Mouse (Mus musculus) left cerebral cortex, adult 18-20 months (tissue): ENCODE results near the gene Rab8a. TPM values are rescaled to one million over a fixed set of nuclear protein-coding genes. Genes with fewer than 3 reads are reported as not detected.

Source experiments
- DNase-seq, 2 experiments: peaks; one replicate each; pipeline ENCODE4 v3.0.0; 2021 to 2022; ENCODE audit warnings: low spot score in 2 of 2, mixed read lengths in 1 of 2
- total RNA-seq, 2 experiments: library from RNA; stranded (reverse); gene quantifications; 2 replicates each; pipeline ENCODE4 v1.2.3; 2021

Rab8a gene
- total RNA-seq, 2 experiments from 2014 or later = 27.8 to 39.9 TPM

DNA sequence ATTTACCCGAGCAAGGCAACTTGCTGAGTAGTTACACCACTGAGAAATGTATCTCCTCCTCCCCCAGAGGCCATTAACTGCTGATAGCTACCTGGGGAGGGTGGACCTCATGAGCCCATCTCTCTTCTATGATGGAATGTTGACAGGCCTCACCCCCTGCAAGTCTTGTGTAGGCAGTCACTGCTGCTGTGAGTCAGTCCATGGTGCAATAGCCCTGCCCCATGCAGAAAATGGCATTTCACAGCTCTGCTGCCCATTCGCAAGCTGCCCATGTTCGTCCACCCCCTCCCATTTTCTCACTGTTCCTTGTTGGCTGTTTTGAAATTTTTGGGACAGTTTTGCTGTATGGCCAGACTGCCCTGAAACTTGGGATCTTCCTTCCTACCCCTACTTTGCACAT, 15.5 kb upstream of the Rab8a start:
- no peak for DNase-seq

DNA sequence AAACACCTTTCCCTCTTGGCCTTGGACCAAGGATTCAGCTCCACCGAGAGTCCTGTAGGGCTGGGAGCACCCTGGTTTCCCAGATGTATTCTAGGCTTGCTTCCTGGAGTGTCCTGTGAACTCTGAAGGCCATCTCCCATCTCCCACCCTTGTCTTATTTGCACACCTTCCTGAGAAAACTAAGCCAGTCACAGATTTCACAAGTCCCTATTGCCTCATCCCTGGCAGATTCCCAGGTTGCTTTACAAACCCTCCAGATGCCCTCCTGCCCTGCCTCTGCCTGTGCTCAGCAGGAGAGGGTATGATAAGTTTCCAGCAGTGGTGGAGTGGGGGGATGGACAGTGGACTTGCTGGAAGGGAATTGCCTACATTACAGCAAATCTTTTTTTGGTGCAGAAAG, 14.9 kb upstream of the Rab8a start:
- DNase-seq = no peak

DNA sequence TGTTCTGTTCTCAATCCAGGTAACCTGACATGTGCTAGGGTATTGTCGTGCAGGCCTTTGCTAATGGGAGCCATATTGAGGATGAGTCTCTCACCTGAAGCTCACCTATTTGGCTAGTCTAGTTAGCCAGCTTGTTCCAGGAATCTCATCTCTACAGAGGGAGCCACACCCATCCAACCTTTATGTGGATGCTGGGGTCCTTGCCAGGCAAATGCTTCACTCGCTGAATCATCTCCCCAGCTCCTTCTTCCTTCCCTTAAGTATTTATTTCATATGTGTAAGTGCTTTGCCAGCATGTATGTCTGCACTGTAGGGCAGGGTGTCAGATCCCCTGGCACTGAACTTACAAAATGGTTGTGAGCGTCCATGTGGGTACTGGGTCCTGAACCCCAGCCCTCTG, 14.4 kb upstream of the Rab8a start:
- no peak for DNase-seq

DNA sequence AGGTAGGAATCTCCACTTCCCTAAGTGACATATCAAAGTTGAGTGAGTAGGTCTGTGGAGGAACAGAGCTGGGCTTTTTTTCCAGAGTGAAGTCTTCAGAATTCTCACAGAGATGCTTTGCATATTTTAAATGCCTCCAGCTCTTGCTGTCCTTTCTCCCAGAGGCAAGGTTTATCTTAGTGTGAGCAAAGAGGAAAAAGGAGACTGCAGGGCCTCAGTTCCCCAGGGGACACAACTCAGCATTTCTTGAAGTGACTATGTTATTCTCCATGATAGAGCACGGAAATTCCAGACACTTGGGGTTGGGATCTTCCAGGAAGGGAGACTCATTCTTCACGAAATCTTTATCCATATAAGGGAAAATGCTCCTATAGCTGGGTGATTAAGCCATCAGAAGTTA, 13.7 kb upstream of the Rab8a start:
- no peak for DNase-seq

DNA sequence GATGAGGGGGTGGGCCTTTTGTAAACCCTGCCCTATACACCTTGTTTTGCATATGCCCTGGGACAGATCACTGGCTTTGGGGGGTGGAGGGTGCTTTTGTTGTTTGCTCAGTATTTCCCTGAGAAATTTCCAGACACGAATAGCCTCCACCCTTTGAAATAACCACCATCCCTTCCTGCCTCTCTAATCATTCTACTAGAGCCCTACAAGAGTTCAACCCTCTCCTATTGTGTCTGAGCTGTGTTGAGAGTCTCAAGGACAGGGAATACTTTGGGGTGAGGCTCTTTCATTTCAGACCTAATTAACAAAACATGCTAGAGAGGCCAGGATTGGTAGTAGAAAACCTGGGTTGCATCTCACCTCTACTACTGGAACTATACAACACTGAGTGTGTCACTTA, 11.9 kb upstream of the Rab8a start:
- DNase-seq = no peak

DNA sequence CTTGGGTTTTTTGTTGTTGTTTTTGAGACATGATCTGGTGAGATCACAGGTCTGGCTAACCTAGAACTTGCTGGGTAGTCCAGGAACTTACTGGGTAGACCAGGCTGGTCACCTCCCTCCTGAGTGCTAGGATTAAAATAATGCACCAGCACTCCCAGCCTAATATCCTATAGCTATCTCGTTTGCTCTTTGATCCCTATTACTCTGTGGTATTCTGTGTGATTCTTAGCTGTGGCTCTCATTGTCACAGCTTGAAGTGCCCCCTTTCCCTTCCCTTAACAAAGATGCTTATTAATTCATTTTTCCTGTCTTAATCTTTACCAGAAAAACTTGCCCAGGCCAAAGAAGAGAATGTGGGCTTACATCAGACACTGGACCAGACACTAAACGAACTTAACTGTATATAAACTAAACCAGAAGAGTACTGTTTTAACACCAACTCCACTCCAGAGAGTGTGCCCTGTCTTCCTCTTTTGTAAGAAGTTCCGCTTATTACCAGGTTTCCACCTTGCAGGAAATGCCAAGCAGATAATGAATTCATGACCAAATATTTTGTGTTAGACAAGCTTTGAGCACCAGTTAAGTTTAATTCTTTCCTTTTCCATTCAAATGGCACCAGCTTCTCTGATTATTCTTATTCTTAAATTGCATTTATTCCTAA, 9.5 kb upstream of the Rab8a start:
- no peak for DNase-seq

DNA sequence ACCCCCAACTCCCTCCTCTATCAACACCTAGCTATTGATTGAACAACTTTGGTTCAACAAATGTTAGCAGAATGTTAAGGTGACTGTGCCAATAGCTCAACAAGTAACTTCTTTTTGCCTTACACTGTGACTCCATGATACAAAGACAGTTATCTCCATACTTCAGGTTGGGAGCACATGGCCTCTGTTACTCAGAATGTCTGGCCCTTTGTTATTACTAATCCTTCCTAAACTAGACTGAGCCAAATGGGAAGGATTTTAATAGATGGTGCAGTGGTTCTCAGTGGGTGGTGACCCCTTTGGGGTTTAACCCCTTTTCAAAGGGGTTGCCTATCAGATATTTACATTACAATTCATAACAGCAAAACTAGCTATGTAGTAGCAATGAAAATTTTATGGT, 7.6 kb upstream of the Rab8a start:
- DNase-seq = no peak

DNA sequence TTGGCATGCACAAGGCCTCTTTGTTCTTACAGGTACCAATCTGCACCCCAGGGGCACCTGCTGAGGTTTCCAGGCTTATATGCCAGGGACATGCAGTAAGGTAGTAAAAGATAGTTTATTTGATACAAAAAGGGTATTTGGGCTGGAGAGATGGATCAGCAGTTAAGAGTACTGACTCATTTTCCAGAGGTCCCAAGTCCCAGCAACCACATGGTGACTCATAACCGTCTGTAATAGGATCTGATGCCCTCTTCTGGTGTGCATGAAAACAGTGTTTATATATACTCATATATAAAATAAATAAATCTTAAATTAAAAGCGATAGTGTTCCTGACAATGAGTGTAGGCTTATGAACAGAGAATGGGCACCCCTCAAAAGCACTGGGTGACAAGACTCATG, 2.9 kb upstream of the Rab8a start:
- DNase-seq = no peak

DNA sequence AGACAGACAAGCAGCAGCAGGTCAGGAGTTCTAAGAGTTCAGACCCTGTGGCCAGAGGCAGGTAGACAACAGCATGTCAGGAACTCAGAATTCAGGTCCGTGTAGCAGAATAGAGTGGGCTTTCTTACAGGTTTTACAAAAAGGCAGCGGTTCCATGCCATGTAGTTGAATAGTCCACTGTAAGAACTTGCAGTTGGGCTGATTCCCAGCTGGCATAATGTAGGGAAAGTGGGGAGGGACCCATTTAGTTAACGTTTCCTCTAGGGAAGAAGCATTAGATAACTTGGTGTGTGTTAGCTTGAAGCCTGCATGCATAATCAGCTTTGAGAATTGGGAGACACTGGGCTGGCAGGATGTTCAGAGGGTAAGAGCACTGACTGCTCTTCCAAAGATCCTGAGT, 2.3 kb upstream of the Rab8a start:
- DNase-seq = no peak

DNA sequence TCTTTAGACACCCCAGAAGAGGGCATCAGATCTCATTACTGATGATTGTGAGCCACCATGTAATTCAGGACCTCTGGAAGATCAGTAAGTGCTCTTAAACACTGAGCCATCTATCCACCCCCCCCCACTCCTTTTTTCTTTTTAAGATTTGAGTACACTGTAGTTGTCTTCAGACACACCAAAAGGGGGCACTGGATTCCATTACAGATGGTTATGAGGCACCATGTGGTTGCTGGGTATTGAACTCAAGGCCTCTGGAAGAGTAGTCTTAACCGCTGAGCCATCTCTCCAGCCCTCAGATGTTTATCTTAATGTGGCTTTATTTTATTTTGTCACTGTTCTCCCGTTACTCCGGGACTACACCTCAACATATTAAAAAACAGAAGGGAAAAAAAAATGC, 993 bp upstream of the Rab8a start:
- DNase-seq = no peak

DNA sequence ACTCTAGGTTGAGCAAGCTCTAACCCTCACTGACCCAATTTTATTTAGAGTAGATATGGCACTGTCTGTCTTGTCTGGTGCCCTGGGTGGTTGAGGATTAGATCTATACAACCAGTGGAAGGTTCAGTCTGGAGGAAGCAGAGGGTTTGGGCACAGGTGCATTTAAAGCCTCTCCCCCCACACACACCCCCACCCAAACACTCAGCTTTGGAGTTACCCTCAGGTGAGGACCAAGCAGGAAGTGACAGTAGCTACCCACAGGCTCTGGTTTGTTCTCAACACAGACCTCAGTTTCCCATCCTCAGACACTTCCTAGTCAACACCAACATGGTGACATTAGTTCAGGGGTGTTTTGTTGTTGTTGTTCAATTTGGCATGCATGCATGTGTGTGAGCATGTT, 1.8 kb downstream of the Rab8a start:
- DNase-seq = no peak

DNA sequence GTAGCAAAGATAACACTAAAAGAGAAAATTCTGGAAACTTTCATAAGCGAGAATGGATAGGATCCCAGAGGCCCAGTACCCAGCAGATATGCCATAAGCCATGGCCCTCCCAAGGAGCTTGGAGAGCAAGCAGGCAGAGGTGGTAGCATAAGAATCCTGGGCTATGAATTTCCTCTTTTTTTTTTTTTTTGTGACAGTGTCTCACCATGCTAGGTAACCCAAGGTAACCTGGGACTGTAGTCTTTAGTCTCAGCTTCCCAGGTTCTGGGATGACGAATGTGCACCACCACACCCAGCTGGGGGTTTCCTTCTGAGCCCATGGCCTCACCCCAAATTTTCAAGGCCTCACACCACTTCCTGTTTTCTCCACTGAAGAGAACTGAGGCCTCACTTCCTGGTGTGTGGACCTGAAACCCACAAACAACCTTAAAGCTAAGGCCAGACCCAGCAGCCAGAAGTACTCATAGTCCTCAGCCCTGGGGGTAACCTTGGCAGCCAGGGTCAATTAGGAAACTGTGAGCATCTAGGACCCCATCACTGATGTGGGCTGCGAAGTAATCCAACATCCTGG, 8.2 kb downstream of the Rab8a start:
- DNase-seq = no peak

DNA sequence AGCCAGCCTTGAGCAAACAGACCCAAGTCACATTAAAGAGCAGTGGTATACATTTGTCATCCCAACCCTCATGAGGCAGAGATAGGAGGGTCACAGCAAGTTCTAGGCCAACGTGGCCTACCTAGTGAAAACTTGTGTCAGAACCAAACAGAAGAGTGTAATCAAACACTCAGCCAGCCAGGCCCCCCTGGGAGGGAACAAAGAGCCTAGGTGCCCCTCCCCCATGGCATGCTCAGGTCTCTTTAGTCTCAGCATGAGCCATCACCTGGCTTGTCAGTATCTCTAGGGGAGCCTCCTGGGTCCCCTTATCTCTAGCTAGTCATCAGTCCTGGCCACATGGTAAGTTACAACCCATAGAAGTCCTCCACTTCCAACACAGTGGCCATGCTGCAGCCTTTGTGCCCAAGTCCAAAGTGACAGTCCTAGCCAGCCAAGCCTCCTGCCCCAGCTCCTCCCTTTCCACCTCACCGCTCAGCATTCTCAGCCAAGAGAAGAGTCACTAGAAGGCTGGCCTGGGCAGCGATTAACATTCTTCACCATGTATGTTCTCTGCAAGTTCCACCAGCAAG, 8.8 kb downstream of the Rab8a start:
- DNase-seq = no peak

DNA sequence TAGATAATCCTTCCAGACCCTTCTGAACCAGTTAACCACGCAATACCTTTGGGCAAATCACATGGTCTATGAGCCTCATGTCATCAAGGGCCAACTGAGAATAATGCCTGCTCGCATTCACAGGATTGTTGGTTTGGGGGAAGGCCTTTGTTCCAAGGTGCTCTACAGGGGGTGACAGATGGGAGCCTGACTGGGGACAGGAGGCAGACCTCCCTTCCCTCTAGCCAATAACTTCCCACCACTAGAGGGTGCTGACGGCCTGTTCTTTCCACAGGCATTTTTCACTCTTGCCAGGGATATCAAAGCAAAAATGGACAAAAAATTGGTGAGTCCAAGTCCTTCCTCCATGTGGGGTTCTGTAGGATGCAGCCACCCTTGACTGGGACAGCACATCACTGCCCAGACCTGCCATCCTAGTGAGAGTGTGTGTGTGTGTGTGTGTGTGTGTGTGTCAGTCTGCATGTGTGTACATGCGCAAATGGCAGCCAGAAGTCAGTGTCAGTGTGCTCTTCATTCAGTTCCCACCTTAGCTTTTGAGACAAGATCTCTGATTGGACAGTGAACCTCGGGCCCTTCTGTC, 16.4 kb downstream of the Rab8a start:
- peak; percentile 71 to 85 for DNase-seq

DNA sequence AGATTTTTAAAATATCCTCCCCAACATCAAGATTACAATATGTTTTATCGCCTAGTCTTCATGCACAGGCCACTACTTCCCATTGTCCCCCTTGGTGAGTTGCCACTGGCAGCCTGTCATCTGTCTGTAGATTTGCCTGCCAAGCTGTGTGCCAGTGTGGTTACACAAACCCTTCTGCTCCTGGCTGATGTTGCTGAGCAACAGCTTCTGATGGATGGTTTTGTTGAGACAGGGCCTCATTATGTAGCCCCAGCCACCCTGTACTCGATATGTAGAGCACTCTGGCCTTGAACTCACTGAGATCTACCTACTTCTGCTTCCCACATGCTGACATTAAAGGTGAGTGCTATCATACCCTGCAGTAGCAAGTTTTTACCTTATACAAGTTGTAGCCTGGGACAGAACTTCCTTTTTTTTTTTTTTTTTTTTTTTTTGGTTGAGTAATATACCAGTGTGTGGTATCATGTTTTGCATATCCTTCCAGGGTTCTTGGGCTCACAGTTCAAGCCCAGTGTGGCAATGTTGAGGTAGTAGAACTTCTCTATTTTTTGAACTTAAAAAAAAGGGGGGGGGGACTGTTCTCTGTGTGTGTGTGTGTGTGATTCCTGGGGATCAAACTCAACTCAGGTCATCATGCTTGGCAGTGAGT, 22.7 kb downstream of the Rab8a start:
- no peak for DNase-seq

DNA sequence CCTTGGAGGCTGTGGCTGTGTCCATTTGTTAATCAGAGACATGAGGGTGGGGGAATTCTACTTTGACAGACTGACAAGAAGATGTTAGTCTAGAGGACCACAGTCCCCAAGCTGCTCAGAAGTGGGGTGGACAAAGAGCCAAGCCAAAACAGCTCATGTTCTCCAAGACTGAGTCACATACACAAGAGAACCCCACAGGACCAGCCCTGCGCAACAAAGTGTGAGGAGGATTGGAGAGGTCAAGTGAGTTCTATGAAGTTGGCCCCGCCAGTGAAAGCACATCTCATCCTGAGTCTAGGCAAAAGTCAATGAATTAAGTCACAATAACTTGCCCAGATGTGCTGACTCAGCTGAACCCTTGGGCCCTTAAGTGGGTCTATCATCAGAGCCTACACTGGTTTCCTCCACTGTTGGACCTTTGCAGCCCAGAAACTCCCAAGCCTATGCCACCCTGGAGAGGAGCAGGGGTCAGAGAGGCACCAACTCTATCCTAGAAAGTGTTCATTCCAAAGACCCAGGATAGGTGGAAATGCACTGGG, 26.9 kb downstream of the Rab8a start:
- DNase-seq = no peak

DNA sequence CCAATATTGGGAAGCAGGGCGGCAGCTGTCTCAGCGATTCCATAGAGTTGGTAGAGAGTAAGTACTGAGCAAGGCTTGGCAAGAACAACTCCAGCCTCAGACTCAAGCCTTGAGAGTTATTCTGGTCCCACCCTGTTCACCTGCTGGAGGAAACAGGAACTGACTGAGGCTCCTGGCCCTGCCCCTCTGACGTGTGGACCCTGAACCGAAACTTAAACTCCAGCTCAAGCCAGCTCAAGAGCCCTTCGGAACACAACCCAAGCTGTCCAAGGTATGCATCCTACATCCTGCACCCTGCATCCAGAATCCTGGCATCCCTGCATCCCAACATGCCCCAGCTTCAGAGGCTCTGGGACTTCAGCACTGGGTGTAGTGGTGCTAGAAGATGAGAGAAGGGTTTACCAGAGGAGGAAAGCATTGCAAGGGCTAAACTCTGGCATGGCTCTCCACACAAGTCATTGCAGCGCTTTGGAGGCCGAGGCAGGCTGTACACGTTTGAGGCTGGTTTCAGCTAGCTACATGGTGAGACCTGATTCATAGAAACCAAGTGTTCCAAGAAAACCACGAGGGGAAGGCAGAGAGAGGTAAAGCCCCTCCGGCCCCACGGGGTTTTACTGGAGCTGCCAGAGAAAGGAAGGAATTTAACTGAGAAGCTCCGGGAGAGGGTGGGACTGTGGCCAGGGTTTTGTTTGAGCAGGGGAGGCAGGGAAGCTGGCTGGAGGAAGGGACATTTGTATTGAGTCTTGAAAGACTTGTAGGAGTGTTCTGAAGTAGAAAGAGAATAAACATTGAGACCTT, 28.6 kb downstream of the Rab8a start, which contains the start of gene Hsh2d:
Gene Hsh2d, plus strand, starts transcription at position 222 of the 798 bp plus-strand sequence.
- DNase-seq = no peak

DNA sequence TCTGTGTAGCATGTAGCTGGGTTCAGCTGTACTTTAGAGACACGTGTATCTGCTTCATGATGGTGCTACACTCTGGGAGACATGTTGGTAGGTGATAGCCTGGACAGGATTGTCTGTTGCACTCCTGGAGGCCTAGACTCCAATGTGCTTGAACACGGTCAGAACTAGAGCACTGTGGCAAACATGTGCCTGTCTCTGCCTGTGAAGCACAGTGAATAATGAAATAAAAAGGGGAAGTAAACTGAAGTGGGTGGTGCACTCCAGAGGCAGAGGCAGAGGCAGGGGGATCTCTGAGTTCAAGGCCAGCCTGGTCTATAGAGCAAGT, 29.2 kb downstream of the Rab8a start:
- no peak for DNase-seq

DNA sequence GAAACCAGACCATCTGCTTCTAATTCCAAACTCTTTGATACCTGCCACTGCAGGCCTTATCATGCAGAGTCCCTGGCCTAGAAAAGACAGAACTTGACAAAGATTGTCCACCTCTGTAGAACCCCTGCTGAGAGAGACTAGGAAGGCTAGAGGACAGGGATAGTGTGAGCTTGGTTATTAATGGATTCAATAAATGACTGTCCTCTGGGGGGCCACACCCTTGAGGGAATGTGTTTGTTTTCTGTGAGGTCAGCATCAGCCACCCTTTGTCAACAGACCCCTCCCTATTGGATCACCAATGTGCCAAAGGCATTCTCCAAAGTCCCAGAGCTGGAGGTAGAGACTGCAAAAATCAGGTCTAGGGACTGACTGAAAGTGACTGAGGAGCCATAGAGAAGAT, 31.1 kb downstream of the Rab8a start:
- DNase-seq = no peak

DNA sequence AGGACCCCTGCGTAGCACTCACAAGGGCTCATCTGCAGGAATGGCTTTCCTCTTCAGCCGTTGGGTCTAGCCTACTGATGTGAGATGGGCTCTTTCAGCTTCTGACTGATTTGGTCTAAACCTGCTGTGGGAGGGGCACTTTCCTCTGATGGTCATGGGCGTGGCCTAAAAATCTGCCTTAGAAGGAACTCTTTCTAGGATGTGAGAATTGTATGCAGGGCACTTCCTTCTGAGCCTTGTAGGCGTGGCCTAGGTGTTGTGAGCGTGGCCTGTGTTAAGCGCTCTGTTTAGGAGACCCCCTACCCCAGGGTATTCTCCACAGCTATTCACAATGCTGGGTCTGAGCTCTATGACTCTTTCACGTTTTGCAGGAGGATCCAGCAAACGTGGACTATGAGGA, 37.0 kb downstream of the Rab8a start:
- no peak for DNase-seq

DNA sequence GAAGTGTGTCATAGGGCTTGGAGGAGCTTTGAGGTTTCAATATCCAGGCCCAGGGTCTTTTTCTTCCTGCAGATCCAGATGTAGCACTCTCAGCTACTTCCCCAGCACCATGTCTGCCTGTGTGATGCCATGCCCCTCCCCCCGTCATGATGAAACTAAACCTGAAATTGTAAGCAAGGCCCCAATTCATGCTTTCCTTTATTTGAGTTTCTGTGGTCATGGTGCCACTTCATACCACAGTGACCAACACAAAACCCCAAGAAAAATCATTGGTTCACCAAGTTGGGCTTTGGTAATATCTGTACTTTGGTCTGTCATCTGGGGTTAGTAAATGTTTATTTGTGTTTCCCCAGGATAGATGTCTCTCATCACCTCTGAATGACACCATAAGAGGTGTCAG, 47.6 kb downstream of the Rab8a start:
- DNase-seq = no peak
